Mouse (Mus musculus): ENCODE measurements around the gene Armc2. TPM values are rescaled to one million over a fixed set of nuclear protein-coding genes. Genes with fewer than 3 reads are reported as not detected.
"Not testable (repeated sequence)": the region's sequence is repeated elsewhere in the genome, so short reads cannot be mapped to it uniquely, and the experiment has no call there.

Gene Armc2
- polyA plus RNA-seq, 1 experiment from 2014 or later = 3.4 TPM

- H3K36me3 ChIP-seq; H3K4me3 ChIP-seq; H3K27ac ChIP-seq; H3K9me3 ChIP-seq (replicated peaks); DNase-seq (ENCODE audit: low spot score); H3K27me3 ChIP-seq (ENCODE audit: low read depth, poor library complexity, severe bottlenecking); H3K4me1 ChIP-seq: not testable (repeated sequence)
- 96% methylated on average over 10 of the region's 10 CpGs for WGBS
Observed at GRCm38 (mm10) chr10:41952354-41952753, 65.9 kb downstream of the Armc2 start.

DNA sequence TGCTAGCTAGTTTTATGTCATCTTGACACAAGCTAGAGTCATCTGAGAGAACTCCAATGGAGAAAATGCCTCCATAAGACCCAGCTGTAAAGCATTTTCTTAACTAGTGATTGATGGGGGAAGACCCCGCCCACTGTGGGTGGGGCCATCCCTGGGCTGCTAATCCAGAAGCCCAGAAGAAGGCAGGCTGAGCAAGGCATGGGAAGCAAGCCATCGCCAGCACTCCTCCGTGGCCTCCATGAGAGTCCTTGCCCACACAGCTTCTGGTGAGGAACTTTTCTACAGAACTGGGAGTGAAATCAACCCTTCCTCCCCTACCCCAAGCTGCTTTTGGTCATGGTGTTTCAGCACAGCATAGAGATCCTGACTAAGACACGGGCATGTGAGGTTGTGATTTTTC lies 79.2 kb downstream of the Armc2 start:
- H3K4me3 ChIP-seq = no peak overlapping the region
- no peaks in the 10 kb centered on the region for H3K27me3 ChIP-seq (ENCODE audit: low read depth, poor library complexity, severe bottlenecking)
- H3K27ac ChIP-seq = no peak overlapping the region
- H3K4me1 ChIP-seq = peaks cover 25% of the 10 kb centered on the region
- 65% methylated on average over 4 of the region's 4 CpGs for WGBS
- DNase-seq (ENCODE audit: low spot score) = no peak
- no peaks in the 10 kb centered on the region for H3K9me3 ChIP-seq (replicated peaks)
- no peaks in the 10 kb centered on the region for H3K36me3 ChIP-seq

GRCm38 (mm10) chr10:41937176-41937575 lies 81.1 kb downstream of the Armc2 start:
- Histone ChIP-seq H3K27ac (no peak overlapping the region), H3K4me1 (peaks cover 25% of the 10 kb centered on the region), H3K36me3 (no peaks in the 10 kb centered on the region), H3K9me3 (replicated peaks) (no peaks in the 10 kb centered on the region), H3K27me3 (ENCODE audit: low read depth, poor library complexity, severe bottlenecking) (no peaks in the 10 kb centered on the region), H3K4me3 (no peak overlapping the region)
- WGBS = 70% methylated on average over 4 of the region's 4 CpGs
- no peak for DNase-seq (ENCODE audit: low spot score)

GRCm38 (mm10) chr10:41936100-41936499 lies 82.1 kb downstream of the Armc2 start:
- Histone ChIP-seq H3K27me3 (ENCODE audit: low read depth, poor library complexity, severe bottlenecking) (no peaks in the 10 kb centered on the region), H3K27ac (no peak overlapping the region), H3K4me3 (no peak overlapping the region), H3K36me3 (no peaks in the 10 kb centered on the region), H3K4me1 (peaks cover 25% of the 10 kb centered on the region), H3K9me3 (replicated peaks) (no peaks in the 10 kb centered on the region)
- no peak for DNase-seq (ENCODE audit: low spot score)
- WGBS = 79% methylated on average over 4 of the region's 4 CpGs

GRCm38 (mm10) chr10:41935476-41935829 lies 82.8 kb downstream of the Armc2 start:
- Histone ChIP-seq H3K9me3 (replicated peaks) (no peaks in the 10 kb centered on the region), H3K36me3 (no peaks in the 10 kb centered on the region), H3K4me1 (peaks cover 25% of the 10 kb centered on the region), H3K4me3 (no peak overlapping the region), H3K27me3 (ENCODE audit: low read depth, poor library complexity, severe bottlenecking) (no peaks in the 10 kb centered on the region), H3K27ac (no peak overlapping the region)
- DNase-seq (ENCODE audit: low spot score) = no peak

- peak; percentile 37 for DNase-seq (ENCODE audit: low spot score)
- Histone ChIP-seq H3K4me3 (no peak overlapping the region), H3K4me1 (peaks cover 25% of the 10 kb centered on the region), H3K27ac (peak overlapping the region; percentile 57; the same call in 1 of the 2 replicates), H3K36me3 (no peaks in the 10 kb centered on the region), H3K9me3 (replicated peaks) (no peaks in the 10 kb centered on the region), H3K27me3 (ENCODE audit: low read depth, poor library complexity, severe bottlenecking) (no peaks in the 10 kb centered on the region)
- WGBS = 34% methylated on average over 21 of the region's 21 CpGs
Observed at GRCm38 (mm10) chr10:41934633-41935475, 83.4 kb downstream of the Armc2 start.

DNA sequence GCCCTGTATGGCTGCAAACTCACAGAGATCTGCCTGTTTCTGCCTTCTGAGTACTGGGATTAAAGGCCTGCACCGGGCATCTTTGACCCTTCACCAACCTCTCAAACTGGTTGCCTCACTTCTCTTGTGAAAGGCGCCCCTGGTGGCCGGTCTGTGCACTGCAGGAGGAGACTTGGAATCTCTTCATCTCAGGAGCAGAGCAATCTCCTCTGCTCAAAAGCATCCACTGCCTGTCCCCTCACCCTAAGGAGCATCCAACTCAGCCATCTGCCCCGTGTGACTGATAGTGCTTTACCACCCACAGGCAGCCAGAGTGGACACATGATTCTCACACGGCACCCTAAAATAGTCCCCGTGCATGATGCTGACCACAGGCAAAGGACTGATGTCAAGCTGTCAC lies 84.7 kb downstream of the Armc2 start:
- H3K27ac ChIP-seq = no peak overlapping the region
- 69% methylated on average over 6 of the region's 6 CpGs for WGBS
- no peaks in the 10 kb centered on the region for H3K9me3 ChIP-seq (replicated peaks)
- no peaks in the 10 kb centered on the region for H3K27me3 ChIP-seq (ENCODE audit: low read depth, poor library complexity, severe bottlenecking)
- H3K4me1 ChIP-seq = peaks cover 25% of the 10 kb centered on the region
- H3K36me3 ChIP-seq = no peaks in the 10 kb centered on the region
- H3K4me3 ChIP-seq = no peak overlapping the region
- peak; percentile 59 for DNase-seq (ENCODE audit: low spot score)

- H3K4me1 ChIP-seq = peaks cover 25% of the 10 kb centered on the region
- WGBS = 91% methylated on average over 5 of the region's 5 CpGs
- no peaks in the 10 kb centered on the region for H3K9me3 ChIP-seq (replicated peaks)
- H3K27me3 ChIP-seq (ENCODE audit: low read depth, poor library complexity, severe bottlenecking) = no peaks in the 10 kb centered on the region
- H3K27ac ChIP-seq = no peak overlapping the region
- DNase-seq (ENCODE audit: low spot score) = no peak
- H3K36me3 ChIP-seq = no peaks in the 10 kb centered on the region
- H3K4me3 ChIP-seq = no peak overlapping the region
Observed at GRCm38 (mm10) chr10:41932943-41933342, 85.3 kb downstream of the Armc2 start.

GRCm38 (mm10) chr10:41931962-41932361 lies 86.3 kb downstream of the Armc2 start:
- H3K4me3 ChIP-seq = no peak overlapping the region
- H3K9me3 ChIP-seq (replicated peaks) = no peaks in the 10 kb centered on the region
- 89% methylated on average over 12 of the region's 12 CpGs for WGBS
- H3K4me1 ChIP-seq = peaks cover 25% of the 10 kb centered on the region
- H3K27ac ChIP-seq = no peak overlapping the region
- no peaks in the 10 kb centered on the region for H3K36me3 ChIP-seq
- no peaks in the 10 kb centered on the region for H3K27me3 ChIP-seq (ENCODE audit: low read depth, poor library complexity, severe bottlenecking)
- no peak for DNase-seq (ENCODE audit: low spot score)

- no peak overlapping the region for H3K27ac ChIP-seq
- no peak for DNase-seq (ENCODE audit: low spot score)
- no peak overlapping the region for H3K4me3 ChIP-seq
- WGBS = 82% methylated on average over 4 of the region's 4 CpGs
- H3K9me3 ChIP-seq (replicated peaks) = no peaks in the 10 kb centered on the region
- no peaks in the 10 kb centered on the region for H3K27me3 ChIP-seq (ENCODE audit: low read depth, poor library complexity, severe bottlenecking)
- peaks cover 17% of the 10 kb centered on the region for H3K4me1 ChIP-seq
- H3K36me3 ChIP-seq = no peaks in the 10 kb centered on the region
Observed at GRCm38 (mm10) chr10:41930966-41931365, 87.3 kb downstream of the Armc2 start.

DNA sequence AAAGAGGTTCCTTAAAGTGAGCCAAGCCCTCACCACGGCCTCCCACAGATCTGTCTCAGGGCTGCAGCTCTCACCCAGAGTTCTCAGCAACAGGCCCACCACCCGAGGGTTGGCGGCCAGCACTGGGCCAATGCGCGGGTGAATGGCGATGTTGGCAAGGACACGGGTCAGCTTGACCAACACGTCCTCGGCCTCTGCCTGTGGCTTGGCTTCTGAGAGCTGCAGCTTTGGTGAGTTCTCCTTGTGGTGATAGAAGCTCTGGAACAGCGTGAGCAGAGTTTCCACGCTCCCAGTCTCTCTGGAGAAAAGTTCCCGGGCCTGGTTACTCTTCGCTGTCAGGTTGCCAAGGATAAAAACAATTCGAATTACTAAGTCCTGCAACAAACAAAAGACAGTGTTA lies 91.5 kb downstream of the Armc2 start:
- H3K36me3 ChIP-seq = no peaks in the 10 kb centered on the region
- no peak for DNase-seq (ENCODE audit: low spot score)
- no peaks in the 10 kb centered on the region for H3K27me3 ChIP-seq (ENCODE audit: low read depth, poor library complexity, severe bottlenecking)
- no peaks in the 10 kb centered on the region for H3K4me1 ChIP-seq
- H3K27ac ChIP-seq = no peak overlapping the region
- 86% methylated on average over 14 of the region's 14 CpGs for WGBS
- H3K9me3 ChIP-seq (replicated peaks) = no peaks in the 10 kb centered on the region
- H3K4me3 ChIP-seq = no peak overlapping the region

- H3K36me3 ChIP-seq = peaks cover 6% of the 10 kb centered on the region
- no peaks in the 10 kb centered on the region for H3K4me1 ChIP-seq
- 94% methylated on average over 8 of the region's 8 CpGs for WGBS
- no peaks in the 10 kb centered on the region for H3K9me3 ChIP-seq (replicated peaks)
- H3K27me3 ChIP-seq (ENCODE audit: low read depth, poor library complexity, severe bottlenecking) = no peaks in the 10 kb centered on the region
- no peak overlapping the region for H3K4me3 ChIP-seq
- H3K27ac ChIP-seq = no peak overlapping the region
- DNase-seq (ENCODE audit: low spot score) = no peak
Observed at GRCm38 (mm10) chr10:41912290-41912994, 105.8 kb downstream of the Armc2 start.

- Histone ChIP-seq H3K4me1 (no peaks in the 10 kb centered on the region), H3K9me3 (replicated peaks) (no peaks in the 10 kb centered on the region), H3K4me3 (no peak overlapping the region), H3K27me3 (ENCODE audit: low read depth, poor library complexity, severe bottlenecking) (no peaks in the 10 kb centered on the region), H3K27ac (peak overlapping the region; percentile 10; the same call in 1 of the 2 replicates), H3K36me3 (peaks cover 39% of the 10 kb centered on the region)
- 78% methylated on average over 6 of the region's 6 CpGs for WGBS
- no peak for DNase-seq (ENCODE audit: low spot score)
Observed at GRCm38 (mm10) chr10:41908899-41909298, 109.3 kb downstream of the Armc2 start.
